Mouse (Mus musculus): ENCODE data around the gene Mettl14.
"Not testable (repeated sequence)": the region's sequence is repeated elsewhere in the genome, so short reads cannot be mapped to it uniquely, and the experiment has no call there.

The Mettl14 gene

GRCm38 (mm10) chr3:123385486-123386156, at the start of gene Mettl14:
TSS of gene Mettl14 (minus strand) at chr3:123386108.
- DNase-seq (ENCODE audit: low read depth in 2 of 2, low spot score in 2 of 2), result peak; percentile 91 to 95

- no peak for DNase-seq (ENCODE audit: low read depth in 2 of 2, low spot score in 2 of 2)
Measured at GRCm38 (mm10) chr3:123433362-123433761, 47.5 kb upstream of the Mettl14 start.

- no peak for DNase-seq (ENCODE audit: low read depth in 2 of 2, low spot score in 2 of 2)
Measured at GRCm38 (mm10) chr3:123431951-123432674, 46.2 kb upstream of the Mettl14 start.

GRCm38 (mm10) chr3:123429597-123430458, 43.9 kb upstream of the Mettl14 start:
- no peak for DNase-seq (ENCODE audit: low read depth in 2 of 2, low spot score in 2 of 2)

GRCm38 (mm10) chr3:123428005-123428404, 42.1 kb upstream of the Mettl14 start:
- no peak for DNase-seq (ENCODE audit: low read depth in 2 of 2, low spot score in 2 of 2)

GRCm38 (mm10) chr3:123425647-123426046, 39.7 kb upstream of the Mettl14 start:
- no peak for DNase-seq (ENCODE audit: low read depth in 2 of 2, low spot score in 2 of 2)

GRCm38 (mm10) chr3:123413173-123413572, 27.3 kb upstream of the Mettl14 start:
- no peak for DNase-seq (ENCODE audit: low read depth in 2 of 2, low spot score in 2 of 2)

- no peak for DNase-seq (ENCODE audit: low read depth in 2 of 2, low spot score in 2 of 2)
Measured at GRCm38 (mm10) chr3:123411821-123412578, 26.1 kb upstream of the Mettl14 start.

- DNase-seq (ENCODE audit: low read depth in 2 of 2, low spot score in 2 of 2), result no peak
Measured at GRCm38 (mm10) chr3:123404945-123405344, 19.0 kb upstream of the Mettl14 start.

GRCm38 (mm10) chr3:123397562-123398481, 11.9 kb upstream of the Mettl14 start:
- no peak for DNase-seq (ENCODE audit: low read depth in 2 of 2, low spot score in 2 of 2)

GRCm38 (mm10) chr3:123395611-123396010, 9.7 kb upstream of the Mettl14 start:
- no peak for DNase-seq (ENCODE audit: low read depth in 2 of 2, low spot score in 2 of 2)

GRCm38 (mm10) chr3:123391180-123391579, 5.3 kb upstream of the Mettl14 start:
- DNase-seq (ENCODE audit: low read depth in 2 of 2, low spot score in 2 of 2), result no peak

- DNase-seq (ENCODE audit: low read depth in 2 of 2, low spot score in 2 of 2), result not testable (repeated sequence)
Measured at GRCm38 (mm10) chr3:123386157-123386780, 361 bp upstream of the Mettl14 start.

GRCm38 (mm10) chr3:123385118-123385485, 806 bp downstream of the Mettl14 start:
- no peak for DNase-seq (ENCODE audit: low read depth in 2 of 2, low spot score in 2 of 2)

- DNase-seq (ENCODE audit: low read depth in 2 of 2, low spot score in 2 of 2), result no peak
Measured at GRCm38 (mm10) chr3:123384435-123384834, 1.5 kb downstream of the Mettl14 start.

- DNase-seq (ENCODE audit: low read depth in 2 of 2, low spot score in 2 of 2), result no peak
Measured at GRCm38 (mm10) chr3:123376562-123376961, 9.3 kb downstream of the Mettl14 start.

- no peak for DNase-seq (ENCODE audit: low read depth in 2 of 2, low spot score in 2 of 2)
Measured at GRCm38 (mm10) chr3:123371766-123372535, 14.0 kb downstream of the Mettl14 start.

- DNase-seq (ENCODE audit: low read depth in 2 of 2, low spot score in 2 of 2), result no peak
Measured at GRCm38 (mm10) chr3:123370927-123371326, 15.0 kb downstream of the Mettl14 start.

- DNase-seq (ENCODE audit: low read depth in 2 of 2, low spot score in 2 of 2), result no peak
Measured at GRCm38 (mm10) chr3:123369161-123369560, 16.7 kb downstream of the Mettl14 start.
